Mouse (Mus musculus) embryo, embryonic 11.5 days (tissue): ENCODE results near the gene Adgb.
"Not testable (repeated sequence)": the region's sequence is repeated elsewhere in the genome, so short reads cannot be mapped to it uniquely, and the experiment has no call there.

ENCODE experiments used
- DNase-seq: peaks from one replicate; pipeline ENCODE4 v3.0.0-alpha.2; 2012; ENCODE audit warnings: low read depth, low spot score

The Adgb gene

GRCm38 (mm10) chr10:10471961-10472610 is at the start of gene Adgb:
Gene Adgb, minus strand, starts transcription at chr10:10472326.
- peak; percentile 40 for DNase-seq

- no peak for DNase-seq
These were observed 8.0 kb upstream of the Adgb start for GRCm38 (mm10) chr10:10480139-10480538.

GRCm38 (mm10) chr10:10477429-10477828 is 5.3 kb upstream of the Adgb start:
- DNase-seq, result not testable (repeated sequence)

GRCm38 (mm10) chr10:10476956-10477355 is 4.8 kb upstream of the Adgb start:
- DNase-seq, result no peak

GRCm38 (mm10) chr10:10476549-10476948 is 4.4 kb upstream of the Adgb start:
- no peak for DNase-seq

GRCm38 (mm10) chr10:10468699-10469547 is 3.2 kb downstream of the Adgb start:
- no peak for DNase-seq

- DNase-seq, result no peak
These were observed 12.0 kb downstream of the Adgb start for GRCm38 (mm10) chr10:10460113-10460512.

- DNase-seq, result no peak
These were observed 15.1 kb downstream of the Adgb start for GRCm38 (mm10) chr10:10456991-10457390.

GRCm38 (mm10) chr10:10449067-10449466 is 23.1 kb downstream of the Adgb start:
- DNase-seq, result no peak

- no peak for DNase-seq
These were observed 27.2 kb downstream of the Adgb start for GRCm38 (mm10) chr10:10444841-10445466.

- DNase-seq, result no peak
These were observed 28.6 kb downstream of the Adgb start for GRCm38 (mm10) chr10:10443558-10443957.

GRCm38 (mm10) chr10:10435014-10435413 is 37.1 kb downstream of the Adgb start:
- DNase-seq, result no peak

- no peak for DNase-seq
These were observed 42.5 kb downstream of the Adgb start for GRCm38 (mm10) chr10:10429635-10430034.

GRCm38 (mm10) chr10:10429032-10429431 is 43.1 kb downstream of the Adgb start:
- DNase-seq, result no peak

- no peak for DNase-seq
These were observed 47.7 kb downstream of the Adgb start for GRCm38 (mm10) chr10:10424383-10424782.

- DNase-seq, result no peak
These were observed 61.1 kb downstream of the Adgb start for GRCm38 (mm10) chr10:10411046-10411445.

GRCm38 (mm10) chr10:10408166-10408565 is 64.0 kb downstream of the Adgb start:
- peak; percentile 29 for DNase-seq

- no peak for DNase-seq
These were observed 76.2 kb downstream of the Adgb start for GRCm38 (mm10) chr10:10395784-10396481.

GRCm38 (mm10) chr10:10374629-10375028 is 97.5 kb downstream of the Adgb start:
- no peak for DNase-seq

- DNase-seq, result no peak
These were observed 108.1 kb downstream of the Adgb start for GRCm38 (mm10) chr10:10364025-10364424.

GRCm38 (mm10) chr10:10355605-10356227 is 116.4 kb downstream of the Adgb start:
- DNase-seq, result peak; percentile 43
